ENCODE assay signal across 7 mouse cellular contexts in genomic region chr13:74292167-74292566, GRCm38 (mm10). TPM values are rescaled to one million over a fixed set of nuclear protein-coding genes. Genes with fewer than 3 reads are reported as not detected.
DNase-seq lines count a peak whose midpoint lies in the region; ATAC-seq lines count a peak whose summit lies in the region.

TSS of gene Ahrr (minus strand) at chr13:74292331.

- peak within 1 kb of the TSS; percentile 52 for H3K9ac ChIP-seq in hindbrain, embryonic 14.5 days
- peak within 1 kb of the TSS; percentile 16; the same call in 1 of the 2 replicates for H3K9ac ChIP-seq in midbrain, embryonic 14.5 days (replicated peaks; ENCODE audit: low read length)

- no peaks in the 10 kb centered on the region for H3K9me3 ChIP-seq in hindbrain, embryonic 14.5 days (ENCODE audit: control insufficient read depth, low read length)
- no peaks in the 10 kb centered on the region for H3K9me3 ChIP-seq in midbrain, embryonic 14.5 days (ENCODE audit: control insufficient read depth, low read length)

- ATAC-seq in frontal cortex, adult (ENCODE audit: low TSS enrichment): peak; percentile 96
- no peak; the same call in 1 of the 2 replicates for ATAC-seq in hindbrain, embryonic 14.5 days (ENCODE audit: low FRiP score)
- no peak for ATAC-seq in midbrain, embryonic 14.5 days (ENCODE audit: low FRiP score, low TSS enrichment)

- peak within 1 kb of the TSS; percentile 23 for H3K4me3 ChIP-seq in hindbrain, embryonic 14.5 days (replicated peaks; ENCODE audit: low read length)
- peak within 1 kb of the TSS; percentile 21 for H3K4me3 ChIP-seq in midbrain, embryonic 14.5 days (replicated peaks; ENCODE audit: low read depth, low read length)

- peak; percentile 79 for DNase-seq in R1 (ENCODE audit: low read depth, low spot score)
- peak; percentile 25 for DNase-seq in brain, adult 2 months (ENCODE audit: low read depth, low spot score)
- DNase-seq in hindbrain, embryonic 14.5 days (ENCODE audit: low spot score): no peak
- DNase-seq in liver: peak; percentile 77
- peak; percentile 53 for DNase-seq in midbrain, embryonic 14.5 days
- peak; percentile 41 for DNase-seq in testis, postnatal 14 days (ENCODE audit: low spot score)

- no peaks in the 10 kb centered on the region for H3K4me1 ChIP-seq in hindbrain, embryonic 14.5 days (replicated peaks; ENCODE audit: control insufficient read depth, insufficient read depth, low read length)
- H3K4me1 ChIP-seq in midbrain, embryonic 14.5 days (ENCODE audit: control insufficient read depth, insufficient read depth, low read length): no peaks in the 10 kb centered on the region

- H3K27me3 ChIP-seq in hindbrain, embryonic 14.5 days (ENCODE audit: control insufficient read depth, insufficient read depth, low read length): peaks cover 18% of the 10 kb centered on the region
- no peaks in the 10 kb centered on the region; the same call in 1 of the 2 replicates for H3K27me3 ChIP-seq in midbrain, embryonic 14.5 days (ENCODE audit: control insufficient read depth, insufficient read depth, low read length)

- no peak within 1 kb of the TSS for H3K27ac ChIP-seq in hindbrain, embryonic 14.5 days
- no peak within 1 kb of the TSS for H3K27ac ChIP-seq in midbrain, embryonic 14.5 days (replicated peaks; ENCODE audit: low read depth, low read length)

- H3K36me3 ChIP-seq in hindbrain, embryonic 14.5 days (replicated peaks; ENCODE audit: control insufficient read depth, insufficient read depth): no peaks in the 10 kb centered on the region
- no peaks in the 10 kb centered on the region for H3K36me3 ChIP-seq in midbrain, embryonic 14.5 days (ENCODE audit: control insufficient read depth, insufficient read depth, low read length)

- H3K4me2 ChIP-seq in hindbrain, embryonic 14.5 days (replicated peaks): peak within 1 kb of the TSS; percentile 56
- peak within 1 kb of the TSS; percentile 49 for H3K4me2 ChIP-seq in midbrain, embryonic 14.5 days (ENCODE audit: low read length)

- 2% methylated on average over 24 of the region's 27 CpGs for WGBS in hindbrain, embryonic 14.5 days
- WGBS in midbrain, embryonic 14.5 days: 2% methylated on average over 27 of the region's 27 CpGs

RNA-seq across cellular contexts. Expression of gene Ahrr, which starts in this region (rescaled TPM):
- polyA plus RNA-seq in hindbrain, embryonic 14.5 days (2014; fragmentation: Nextera tagmentation; extraction: Ambion mirVana): 0.51 and 0.52 TPM in 2 replicates
- 0.15 and 1.5 TPM in 2 replicates for polyA plus RNA-seq in midbrain, embryonic 14.5 days (2014; fragmentation: Nextera tagmentation; extraction: Ambion mirVana)
